Mouse (Mus musculus): ENCODE results near the gene Zmpste24. TPM values are rescaled to one million over a fixed set of nuclear protein-coding genes. Genes with fewer than 3 reads are reported as not detected.
"Not testable (repeated sequence)": the region's sequence is repeated elsewhere in the genome, so short reads cannot be mapped to it uniquely, and the experiment has no call there.

The Zmpste24 gene
- total RNA-seq (2021), result 10 to 100 TPM; 17.2 to 20.1 TPM
- long read RNA-seq, experiment 1, transcript Zmpste24-201 (10 exons, 3,429 nt), result major isoform, 18 of 24 reads
- long read RNA-seq, experiment 1, partial matches to known transcripts, result 0 of 24 reads
- long read RNA-seq, experiment 1, other reads (novel, unspliced or antisense), result 6 of 24 reads
- long read RNA-seq, experiment 2, transcript Zmpste24-201 (10 exons, 3,429 nt), result major isoform, 22 of 25 reads
- long read RNA-seq, experiment 2, partial matches to known transcripts, result 1 of 25 reads
- long read RNA-seq, experiment 2, other reads (novel, unspliced or antisense), result 2 of 25 reads

- peak; percentile 75 for DNase-seq
- intact Hi-C loops (cut with DNase I; ENCODE audit: low total_unique reads), result no loop called here
Observed at GRCm38 (mm10) chr4:121097650-121098378, at the start of gene Zmpste24. Gene Zmpste24 (minus strand): TSS chr4:121098241.

DNA sequence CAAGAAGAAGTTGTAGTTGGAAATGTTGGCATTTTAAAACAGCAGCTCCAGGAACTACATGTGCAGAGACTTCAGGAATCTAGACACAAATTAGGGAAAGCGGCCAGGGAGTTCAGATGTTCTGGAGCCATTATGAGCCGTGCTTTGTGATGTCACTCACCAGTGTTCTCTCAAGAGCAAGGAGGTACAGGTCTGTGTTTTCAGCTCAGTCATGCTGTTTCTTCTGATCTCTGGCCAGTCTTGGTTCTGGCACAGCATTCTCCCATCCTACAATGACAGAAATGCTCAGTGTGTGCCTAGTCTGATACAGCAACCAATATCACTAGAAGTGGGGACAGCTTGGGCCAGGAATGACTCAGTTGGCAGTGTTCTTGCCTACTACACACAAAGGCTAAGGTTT, 11.1 kb upstream of the Zmpste24 start, which contains the start of gene Tmco2:
TSS of gene Tmco2 (minus strand) at position 101 of the 400 bp plus-strand sequence.
- intact Hi-C loops (cut with DNase I; ENCODE audit: low total_unique reads), result no loop called here

GRCm38 (mm10) chr4:121103304-121103703, 5.3 kb upstream of the Zmpste24 start:
- DNase-seq, result no peak
- intact Hi-C loops (cut with DNase I; ENCODE audit: low total_unique reads), result no loop called here

More for the DNA sequence above, 11.1 kb upstream of the Zmpste24 start, which contains the start of gene Tmco2:
- DNase-seq, result no peak

GRCm38 (mm10) chr4:121090211-121090610, 7.8 kb downstream of the Zmpste24 start:
- DNase-seq, result no peak
- intact Hi-C loops (cut with DNase I; ENCODE audit: low total_unique reads), result no loop called here

DNA sequence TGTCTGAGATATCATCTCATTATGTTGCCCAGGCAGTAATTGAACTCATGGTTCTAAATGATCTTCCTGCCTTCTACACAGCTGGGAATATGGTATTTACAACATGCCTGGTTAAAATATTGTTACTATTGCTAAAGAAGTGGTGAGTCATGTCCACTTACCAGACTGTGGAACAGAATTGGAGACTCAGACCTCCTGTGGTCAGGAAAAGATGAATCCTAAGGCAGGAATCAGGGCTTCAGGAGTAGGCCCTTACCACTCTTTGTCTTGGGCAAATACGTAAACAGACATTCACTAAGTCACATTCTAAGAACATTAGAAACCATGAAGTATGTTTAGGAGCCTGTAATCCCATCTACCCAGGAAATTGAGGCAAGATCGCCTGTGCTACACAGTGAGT, 9.3 kb downstream of the Zmpste24 start:
- intact Hi-C loops (cut with DNase I; ENCODE audit: low total_unique reads), result no loop called here
- DNase-seq, result no peak

DNA sequence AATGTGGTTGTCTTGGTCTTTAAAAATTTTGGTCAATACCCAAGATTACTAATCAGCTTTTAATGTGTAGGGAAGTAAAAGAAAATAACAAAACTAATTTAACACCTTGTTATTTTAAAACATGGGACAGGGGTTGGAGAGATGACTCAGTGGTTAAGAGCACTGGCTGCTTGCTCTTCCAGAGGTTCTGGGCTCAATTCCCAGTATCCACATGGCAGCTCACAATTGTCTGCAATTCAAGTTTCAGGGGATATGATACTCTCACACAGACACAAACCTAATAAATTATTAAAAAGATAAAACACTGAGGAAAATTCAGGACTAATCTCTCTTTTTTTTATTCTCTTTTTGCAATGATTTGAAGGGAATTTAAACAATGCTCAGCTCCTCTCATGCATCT, 13.5 kb downstream of the Zmpste24 start:
- no peak for DNase-seq
- intact Hi-C loops (cut with DNase I; ENCODE audit: low total_unique reads), result no loop called here

DNA sequence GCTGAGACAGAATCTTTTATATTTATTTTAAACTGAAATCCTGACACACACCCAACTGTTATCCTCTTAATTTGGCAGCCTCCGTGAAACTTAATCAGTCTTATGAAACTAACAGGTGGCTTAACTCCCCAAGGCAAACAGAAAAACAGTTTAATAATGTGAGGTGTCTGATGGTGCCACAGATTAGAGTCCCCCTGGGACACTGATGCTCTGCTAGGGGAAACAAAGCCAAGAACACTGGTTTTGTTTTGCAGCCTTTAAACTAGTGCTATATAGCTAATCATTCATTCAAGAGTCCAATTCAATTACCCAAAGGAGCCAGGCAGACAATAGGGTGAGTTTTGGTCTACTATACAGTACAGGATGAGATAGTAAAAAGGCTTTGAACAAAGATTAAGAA, 17.6 kb downstream of the Zmpste24 start:
- intact Hi-C loops (cut with DNase I; ENCODE audit: low total_unique reads), result no loop called here
- DNase-seq, result no peak

DNA sequence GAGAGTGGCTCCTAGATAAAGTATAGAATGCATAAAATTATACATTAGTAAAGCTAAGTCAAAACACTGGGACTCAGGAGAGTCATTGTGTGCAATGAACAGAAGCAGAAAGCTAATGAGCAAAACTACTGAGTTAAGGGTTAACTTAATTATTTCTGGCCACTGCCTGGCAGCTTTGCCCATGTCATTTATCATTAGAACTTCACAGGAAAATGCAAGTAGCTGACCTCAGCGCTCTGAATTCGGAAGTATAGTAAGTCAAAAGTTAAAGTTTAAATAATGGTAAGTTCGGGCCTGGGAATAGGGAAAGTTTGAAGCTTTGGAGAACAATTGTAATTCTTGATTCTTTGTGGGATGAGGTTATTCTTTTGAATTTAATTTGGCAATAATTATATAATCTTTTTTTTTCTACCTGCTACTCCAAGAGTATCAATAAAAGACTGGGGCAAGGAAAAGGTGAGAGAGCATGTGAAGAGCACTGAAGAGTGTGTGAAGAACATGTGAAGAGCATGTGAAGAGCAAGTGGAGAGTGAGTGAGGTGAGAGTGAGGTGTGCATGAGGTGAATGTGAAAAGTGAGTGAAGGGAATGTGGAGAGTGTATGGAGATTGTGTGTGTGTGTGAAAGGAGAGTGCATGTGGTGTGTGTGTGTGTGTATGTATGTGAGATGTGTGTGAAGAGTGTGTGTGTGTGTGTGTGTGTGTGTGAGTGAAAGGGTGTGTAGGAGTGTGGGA, 20.0 kb downstream of the Zmpste24 start:
- intact Hi-C loops (cut with DNase I; ENCODE audit: low total_unique reads), result no loop called here
- DNase-seq, result no peak

DNA sequence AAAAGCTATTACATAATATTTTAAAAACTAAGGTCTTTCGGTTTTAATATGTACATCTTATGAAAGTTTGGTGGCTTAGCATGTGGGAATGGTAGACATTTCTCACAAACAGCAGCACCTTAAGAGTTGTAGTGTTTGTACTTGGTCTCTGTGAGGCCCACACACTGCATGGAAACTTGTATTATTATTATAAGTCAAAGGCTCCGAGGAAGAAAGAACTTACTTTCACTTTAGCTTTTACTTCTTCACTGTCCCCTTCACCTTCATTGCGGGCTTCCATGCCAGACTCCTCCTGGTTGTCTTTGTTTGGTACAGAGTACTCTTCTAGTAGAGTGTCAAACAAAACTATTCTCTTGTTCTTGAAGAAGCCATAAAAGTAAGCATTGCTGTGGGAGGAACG, 23.8 kb downstream of the Zmpste24 start:
- intact Hi-C loops (cut with DNase I; ENCODE audit: low total_unique reads), result no loop called here
- no peak for DNase-seq

GRCm38 (mm10) chr4:121065336-121065735, 32.7 kb downstream of the Zmpste24 start:
- intact Hi-C loops (cut with DNase I; ENCODE audit: low total_unique reads), result no loop called here
- no peak for DNase-seq

GRCm38 (mm10) chr4:121059218-121059617, 38.8 kb downstream of the Zmpste24 start:
- intact Hi-C loops (cut with DNase I; ENCODE audit: low total_unique reads); DNase-seq: not testable (repeated sequence)

DNA sequence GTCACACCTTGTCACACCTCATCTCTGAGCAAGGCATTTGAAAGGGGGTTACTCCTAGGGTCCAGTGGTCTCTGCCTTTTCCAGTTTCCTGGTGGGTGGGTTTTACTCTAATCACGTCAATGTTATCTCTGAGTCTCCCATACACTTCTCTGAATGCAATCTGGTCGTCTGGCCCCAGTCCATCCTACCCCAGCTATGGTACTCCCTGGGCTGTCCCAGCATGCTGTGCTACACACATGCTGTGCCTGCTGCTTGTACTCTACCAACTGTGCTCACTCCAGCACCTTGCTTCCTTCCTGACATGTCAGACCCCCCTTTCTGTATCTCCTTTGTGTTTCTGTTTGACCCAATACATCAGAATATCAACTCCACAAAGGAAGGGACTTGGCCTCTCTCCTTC, 41.0 kb downstream of the Zmpste24 start:
- intact Hi-C loops (cut with DNase I; ENCODE audit: low total_unique reads), result no loop called here
- no peak for DNase-seq

- no peak for DNase-seq
- intact Hi-C loops (cut with DNase I; ENCODE audit: low total_unique reads), result no loop called here
Observed at GRCm38 (mm10) chr4:121056342-121056741, 41.7 kb downstream of the Zmpste24 start.

GRCm38 (mm10) chr4:121052454-121053323, 45.4 kb downstream of the Zmpste24 start:
- intact Hi-C loops (cut with DNase I; ENCODE audit: low total_unique reads), result no loop called here
- no peak for DNase-seq

DNA sequence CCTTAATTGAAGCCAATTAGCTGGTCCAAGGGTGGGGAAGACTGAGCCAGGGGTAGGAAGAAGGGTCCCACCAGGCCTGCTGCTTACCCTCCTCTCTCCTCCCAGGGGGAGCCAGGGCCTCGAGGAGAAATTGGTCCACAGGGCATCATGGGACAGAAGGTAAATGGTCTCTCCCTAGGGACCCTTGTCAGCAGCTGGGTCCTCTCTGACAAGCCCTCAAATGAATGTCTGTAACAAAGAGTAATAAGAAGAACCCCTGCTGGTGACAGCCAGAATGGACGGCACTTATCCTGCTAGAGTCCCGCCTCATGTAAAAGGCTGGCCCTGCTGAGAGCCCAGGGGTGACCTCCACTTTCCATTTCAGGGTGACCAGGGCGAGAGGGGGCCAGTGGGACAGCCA, 46.2 kb downstream of the Zmpste24 start:
- intact Hi-C loops (cut with DNase I; ENCODE audit: low total_unique reads), result no loop called here
- DNase-seq, result no peak

GRCm38 (mm10) chr4:121042946-121043345, 55.1 kb downstream of the Zmpste24 start:
- intact Hi-C loops (cut with DNase I; ENCODE audit: low total_unique reads), result no loop called here
- no peak for DNase-seq

DNA sequence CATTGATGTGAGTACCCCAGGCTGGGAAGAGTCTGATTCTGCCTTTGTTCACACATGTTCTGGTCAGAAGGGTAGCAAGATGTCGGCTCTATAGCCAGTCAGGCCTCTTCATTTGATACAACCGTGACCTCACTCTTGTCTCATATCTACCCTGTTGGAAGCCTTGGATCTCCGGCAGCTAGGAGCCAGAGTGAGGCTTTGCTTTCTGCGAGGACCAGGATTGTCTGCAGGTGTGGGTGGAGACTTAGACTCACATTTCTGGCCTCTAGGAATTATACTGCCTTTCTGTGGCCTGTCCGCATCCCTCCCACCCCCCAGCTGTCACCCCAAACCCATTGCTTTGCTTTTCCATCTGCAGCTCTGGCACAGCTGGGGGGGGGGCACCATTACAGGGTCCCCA, 55.6 kb downstream of the Zmpste24 start:
- intact Hi-C loops (cut with DNase I; ENCODE audit: low total_unique reads), result no loop called here

DNA sequence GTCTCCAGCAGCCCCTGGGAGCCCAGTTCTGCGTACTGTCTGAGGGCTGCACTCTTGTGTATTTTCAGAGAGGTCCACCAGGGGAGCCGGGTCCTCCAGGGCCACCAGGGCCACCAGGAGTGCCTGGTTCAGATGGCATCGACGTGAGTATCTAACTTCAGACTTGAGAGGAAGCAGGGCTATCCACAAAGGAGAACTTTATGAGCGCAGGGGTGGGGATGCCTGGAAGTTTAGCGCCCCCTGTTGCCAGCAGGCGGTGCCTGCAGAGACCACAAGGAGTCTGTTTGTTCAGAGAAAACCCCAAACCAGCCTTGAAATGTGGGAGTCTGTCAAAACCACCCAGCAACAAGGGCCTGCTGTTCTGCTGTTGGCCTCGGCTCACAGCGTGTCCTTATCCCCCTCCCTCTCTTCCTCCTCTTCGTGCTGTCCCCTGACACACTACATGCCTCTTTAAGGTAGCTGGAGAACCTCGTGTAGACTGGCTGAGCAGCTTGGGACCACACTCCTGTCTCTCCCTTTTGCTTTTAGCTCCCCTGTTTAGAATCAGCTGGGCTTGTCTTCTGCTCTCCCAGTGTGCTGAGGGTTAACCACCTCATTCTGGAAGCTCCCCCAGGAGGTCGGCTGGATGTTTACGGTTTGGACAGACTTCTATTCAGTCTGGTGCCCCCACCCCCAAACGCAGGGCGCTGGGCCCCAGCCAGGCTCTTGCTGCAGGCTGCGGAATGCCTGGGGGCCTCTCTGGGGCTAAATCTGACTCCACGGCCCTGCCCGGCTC, 57.0 kb downstream of the Zmpste24 start:
- peak; percentile 59 for DNase-seq
- intact Hi-C loops (cut with DNase I; ENCODE audit: low total_unique reads), result no loop called here

More for the DNA sequence above, 55.6 kb downstream of the Zmpste24 start:
- no peak for DNase-seq

- intact Hi-C loops (cut with DNase I; ENCODE audit: low total_unique reads), result no loop called here
- DNase-seq, result no peak
Observed at GRCm38 (mm10) chr4:121040323-121040722, 57.7 kb downstream of the Zmpste24 start.

Measured in gastrocnemius, postnatal 14 days (tissue).